Mouse (Mus musculus) activated CD4-positive, CD25-positive, alpha-beta regulatory T cell (primary cell): Measurements from ENCODE around the gene Olfr819. TPM values are rescaled to one million over a fixed set of nuclear protein-coding genes. Genes with fewer than 3 reads are reported as not detected.

Experiments used
- polyA plus RNA-seq, 2 experiments: library from polyadenylated mRNA; unstranded; fragments of 100-300 nt; shearing (Covaris generic); gene quantifications; one replicate each; pipeline ENCODE4 v1.2.1; 2017

The Olfr819 gene
- not detected for polyA plus RNA-seq

GRCm38 (mm10) chr10:129967166-129967565 lies at the start of gene Olfr819:
Gene Olfr819, minus strand, starts transcription at chr10:129967266.

GRCm38 (mm10) chr10:130012321-130012720 lies 45.3 kb upstream of the Olfr819 start, which contains the start of gene Olfr820:
Gene Olfr820, plus strand, starts transcription at chr10:130012621.

GRCm38 (mm10) chr10:129984962-129985361 lies 17.9 kb upstream of the Olfr819 start, which contains the start of gene Gm10310:
Gene Gm10310, minus strand, starts transcription at chr10:129985062.

DNA sequence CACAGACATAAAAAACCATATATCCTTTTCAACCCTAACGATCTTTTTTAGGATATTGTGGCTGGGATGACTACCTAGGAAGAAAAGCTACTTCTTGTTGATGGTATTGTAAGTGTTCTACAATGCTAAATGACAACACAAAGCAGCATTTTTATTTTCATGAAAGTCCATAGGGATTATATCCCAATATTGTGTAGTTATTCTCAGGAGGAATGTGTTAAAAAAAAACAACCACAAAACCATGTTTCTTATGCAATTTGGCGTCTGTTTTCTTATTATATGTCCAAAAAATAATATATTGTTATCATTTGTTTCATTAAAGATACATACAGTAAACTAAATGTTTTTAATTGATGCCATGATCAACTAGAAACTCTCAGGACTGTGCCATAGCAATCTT lies 9.0 kb upstream of the Olfr819 start, which contains the start of gene Olfr247:
Gene Olfr247 (minus strand): TSS at position 101 of the 400 bp plus-strand sequence.

GRCm38 (mm10) chr10:129949000-129949399 lies 18.1 kb downstream of the Olfr819 start, which contains the start of gene Olfr818:
Gene Olfr818, minus strand, starts transcription at chr10:129949100.

DNA sequence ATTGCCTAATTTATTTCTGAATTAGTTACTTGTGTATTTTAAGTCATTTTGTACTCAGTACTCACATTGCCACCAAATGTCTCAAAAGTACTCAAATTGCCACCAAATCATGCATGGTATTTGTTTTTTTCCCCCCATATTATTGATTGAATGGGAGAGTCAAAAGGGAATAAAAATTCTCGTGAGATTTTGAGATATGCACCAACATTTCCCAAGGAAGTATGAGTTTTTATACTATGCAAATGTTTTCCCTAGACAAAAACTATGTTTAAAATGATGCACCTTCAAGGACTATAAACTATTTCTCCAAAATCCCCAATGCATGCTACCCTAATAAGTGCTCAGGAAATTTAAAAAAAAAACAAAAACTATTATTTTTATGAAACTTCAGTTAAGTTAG lies 51.6 kb downstream of the Olfr819 start, which contains the start of gene Olfr816:
Gene Olfr816 (minus strand): TSS at position 101 of the 400 bp plus-strand sequence.

Other genes starting within 250 kb of the Olfr819 start
- not detected for gene Olfr805, start 237.9 kb downstream of the Olfr819 start, polyA plus RNA-seq
- gene Olfr806, start 225.3 kb downstream of the Olfr819 start, polyA plus RNA-seq = not detected
- not detected for gene Olfr807, start 209.5 kb downstream of the Olfr819 start, polyA plus RNA-seq
- gene Olfr808, start 201.8 kb downstream of the Olfr819 start, polyA plus RNA-seq = not detected
- not detected for gene Olfr809, start 192.6 kb downstream of the Olfr819 start, polyA plus RNA-seq
- gene Olfr810, start 172.3 kb downstream of the Olfr819 start, polyA plus RNA-seq = not detected
- gene Olfr811, start 162.9 kb downstream of the Olfr819 start, polyA plus RNA-seq = not detected
- gene Olfr812, start 121.2 kb downstream of the Olfr819 start, polyA plus RNA-seq = under 1 TPM; 0.17 to 0.42 TPM
- gene Olfr813, start 111.9 kb downstream of the Olfr819 start, polyA plus RNA-seq = not detected
- gene Olfr814, start 87.4 kb downstream of the Olfr819 start, polyA plus RNA-seq = under 1 TPM in 1 of 2 experiments, not detected in 1; 0.04 TPM
- under 1 TPM in 1 of 2 experiments, not detected in 1; 0.27 TPM for gene Olfr815, start 61.4 kb downstream of the Olfr819 start, polyA plus RNA-seq
- under 1 TPM in 1 of 2 experiments, not detected in 1; 0.28 TPM for gene Olfr816, start 51.7 kb downstream of the Olfr819 start, polyA plus RNA-seq
- not detected for gene Olfr818, start 18.2 kb downstream of the Olfr819 start, polyA plus RNA-seq
- under 1 TPM in 1 of 2 experiments, not detected in 1; 0.17 TPM for gene Olfr247, start 8.9 kb upstream of the Olfr819 start, polyA plus RNA-seq
- under 1 TPM in 1 of 2 experiments, not detected in 1; 0.23 TPM for gene Gm10310, start 17.8 kb upstream of the Olfr819 start, polyA plus RNA-seq
- not detected for gene Olfr820, start 45.4 kb upstream of the Olfr819 start, polyA plus RNA-seq
- gene Olfr821, start 63.1 kb upstream of the Olfr819 start, polyA plus RNA-seq = not detected
- gene Olfr822, start 103.9 kb upstream of the Olfr819 start, polyA plus RNA-seq = under 1 TPM; 0.07 to 0.20 TPM
- gene Olfr823, start 148.1 kb upstream of the Olfr819 start, polyA plus RNA-seq = not detected
- gene Olfr824, start 162.7 kb upstream of the Olfr819 start, polyA plus RNA-seq = not detected
- under 1 TPM in 1 of 2 experiments, not detected in 1; 0.23 TPM for gene Olfr825, start 199.5 kb upstream of the Olfr819 start, polyA plus RNA-seq
- under 1 TPM in 1 of 2 experiments, not detected in 1; 0.42 TPM for gene Olfr826, start 216.9 kb upstream of the Olfr819 start, polyA plus RNA-seq
- not detected for gene Olfr827, start 247.1 kb upstream of the Olfr819 start, polyA plus RNA-seq